ENCODE assay signal across 8 mouse cellular contexts in genomic region chr11:20347548-20347947, GRCm38 (mm10). TPM values are rescaled to one million over a fixed set of nuclear protein-coding genes. Genes with fewer than 3 reads are reported as not detected.
DNase-seq lines count a peak whose midpoint lies in the region; ATAC-seq and TF ChIP-seq lines count a peak whose summit lies in the region.

No protein-coding gene starts in this region.

- DNase-seq in liver, adult 2 months (ENCODE audit: extremely low read depth, low read depth, low spot score): peak; percentile 95
- DNase-seq in brain, adult 2 months (ENCODE audit: low read depth, low spot score): peak; percentile 96
- peak; percentile 52 for DNase-seq in frontal cortex, postnatal 25 days (ENCODE audit: low spot score in 2 of 2)
- DNase-seq in layer of hippocampus, adult 11-12 months (ENCODE audit: low spot score): peak; percentile 77
- peak; percentile 34 for DNase-seq in ovary, postnatal 10 days (ENCODE audit: low spot score)
- no peak for DNase-seq in thymus, adult 2 months
- DNase-seq in natural killer cell, adult 2 months (ENCODE audit: low spot score in 2 of 2): no peak

- H3K79me2 ChIP-seq in liver, adult 2 months (ENCODE audit: control insufficient read depth, insufficient read depth, low read length): no peaks in the 10 kb centered on the region

- H3K4me2 ChIP-seq in liver, embryonic 12.5 days: no peak overlapping the region

- H3K27ac ChIP-seq in liver, adult 2 months (replicated peaks; ENCODE audit: insufficient read depth, low read depth, low read length): no peak overlapping the region
- no peak overlapping the region for H3K27ac ChIP-seq in liver, embryonic 12.5 days
- H3K27ac ChIP-seq in thymus, adult 2 months (ENCODE audit: control insufficient read depth, insufficient read depth, low read length): no peak overlapping the region

- H3K4me3 ChIP-seq in liver, adult 2 months (ENCODE audit: insufficient read depth, low read depth, low read length): no peak overlapping the region
- H3K4me3 ChIP-seq in liver, embryonic 12.5 days: no peak overlapping the region
- no peak overlapping the region for H3K4me3 ChIP-seq in thymus, adult 2 months (ENCODE audit: control insufficient read depth, insufficient read depth, low read length)

- H3K4me1 ChIP-seq in liver, adult 2 months (ENCODE audit: control insufficient read depth, insufficient read depth, low read length): no peaks in the 10 kb centered on the region
- H3K4me1 ChIP-seq in liver, embryonic 12.5 days: peaks cover 4% of the 10 kb centered on the region; the same call in 1 of the 2 replicates
- no peaks in the 10 kb centered on the region for H3K4me1 ChIP-seq in thymus, adult 2 months (replicated peaks; ENCODE audit: control insufficient read depth, insufficient read depth, low read length)

- H3K9ac ChIP-seq in liver, adult 2 months (ENCODE audit: low read depth, low read length): no peak overlapping the region
- no peak overlapping the region for H3K9ac ChIP-seq in liver, embryonic 12.5 days

- H3K36me3 ChIP-seq in liver, adult 2 months (ENCODE audit: control insufficient read depth, insufficient read depth, low read length): no peaks in the 10 kb centered on the region
- H3K36me3 ChIP-seq in liver, embryonic 12.5 days: no peaks in the 10 kb centered on the region
- H3K36me3 ChIP-seq in thymus, adult 2 months (ENCODE audit: control insufficient read depth, insufficient read depth, low read length): no peaks in the 10 kb centered on the region

- no peak for ATAC-seq in liver, embryonic 12.5 days

- H3K27me3 ChIP-seq in liver, adult 2 months (ENCODE audit: control insufficient read depth, insufficient read depth, low read length): no peaks in the 10 kb centered on the region
- H3K27me3 ChIP-seq in liver, embryonic 12.5 days (replicated peaks): no peaks in the 10 kb centered on the region
- no peaks in the 10 kb centered on the region for H3K27me3 ChIP-seq in thymus, adult 2 months (ENCODE audit: control insufficient read depth, insufficient read depth, low read length)

- no peak for TF ChIP-seq POLR2A in liver, adult 2 months (IDR thresholded peaks at IDR 0.05; ENCODE audit: extremely low read depth, insufficient read depth, low read length)
- no peak for TF ChIP-seq POLR2A in thymus, adult 2 months (IDR thresholded peaks at IDR 0.05; ENCODE audit: control insufficient read depth, extremely low read depth, insufficient read depth, low read length, poor library complexity)

- 6% methylated on average over 6 of the region's 6 CpGs for WGBS in liver, adult 2 months
- 75% methylated on average over 6 of the region's 6 CpGs for WGBS in liver, embryonic 12.5 days (ENCODE audit: insufficient replicate concordance)
- WGBS in thymus, adult 2 months: 83% methylated on average over 6 of the region's 6 CpGs

- no peaks in the 10 kb centered on the region for H3K9me3 ChIP-seq in liver, embryonic 12.5 days (replicated peaks)

- TF ChIP-seq CTCF in liver, adult 2 months (IDR thresholded peaks at IDR 0.05; ENCODE audit: low read depth, low read length): no peak
- no peak for TF ChIP-seq CTCF in thymus, adult 2 months (IDR thresholded peaks at IDR 0.05; ENCODE audit: borderline replicate concordance, control insufficient read depth, extremely low read depth, insufficient read depth, low read length, poor library complexity)

RNA-seq across cellular contexts. Expression of gene Slc1a4, which starts 15.0 kb away (rescaled TPM):
- total RNA-seq in liver, adult 2 months (2014; rRNA removed): 1.8 and 3.5 TPM in 2 replicates
- polyA plus RNA-seq in liver, adult 2 months (2012; rRNA removed): 3.3 and 5.0 TPM in 2 replicates
- 11.2 and 12.0 TPM in 2 replicates for polyA plus RNA-seq in liver, embryonic 12.5 days (2016; fragmentation: Nextera tagmentation; extraction: Ambion mirVana)
- 4.7 and 4.8 TPM in 2 replicates for polyA plus RNA-seq in thymus, adult 2 months (2012; rRNA removed)

Comparison
In these comparisons a context has a peak if more than half of its experiments do, and no peak if none do; other contexts are left out.
1. DNase-seq: peak in liver, adult 2 months (single experiment), brain, adult 2 months (single experiment), frontal cortex, postnatal 25 days (2 of 2), layer of hippocampus, adult 11-12 months (single experiment) and ovary, postnatal 10 days (single experiment); none in thymus, adult 2 months (single experiment) and natural killer cell, adult 2 months (0 of 2).